Mouse (Mus musculus): ENCODE results near the gene Fam213a. TPM values are rescaled to one million over a fixed set of nuclear protein-coding genes. Genes with fewer than 3 reads are reported as not detected.

Fam213a gene
- polyA plus RNA-seq, 1 experiment from 2014 or later = 94.3 TPM

DNA sequence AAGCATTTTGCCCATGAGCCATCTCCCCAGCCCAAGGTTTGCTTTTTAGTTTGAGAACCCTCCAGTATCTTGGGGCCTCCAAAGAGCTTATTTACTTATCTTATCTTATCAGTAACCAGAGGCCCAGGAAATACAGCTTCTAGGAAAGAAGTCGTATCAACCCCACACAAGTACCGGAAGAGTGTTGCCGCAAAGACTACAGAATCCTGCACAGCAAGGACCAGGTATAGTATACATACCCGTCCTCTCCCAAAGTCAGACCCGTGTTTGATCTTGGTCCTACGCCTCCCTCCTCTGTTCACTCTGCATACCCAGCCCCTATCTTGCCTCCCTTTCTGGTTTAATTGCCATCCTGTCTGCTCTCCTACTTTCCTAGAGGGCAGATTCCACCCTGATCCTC is 21.1 kb downstream of the Fam213a start:
- H3K27me3 ChIP-seq (ENCODE audit: control insufficient read depth, insufficient read depth, low read length) = no peaks in the 10 kb centered on the region
- H3K27ac ChIP-seq = no peak overlapping the region
- no peak for ATAC-seq (ENCODE audit: low FRiP score)
- H3K9ac ChIP-seq = no peak overlapping the region
- H3K4me2 ChIP-seq (replicated peaks) = no peak overlapping the region
- H3K9me3 ChIP-seq (ENCODE audit: control insufficient read depth, low read length) = no peaks in the 10 kb centered on the region
- no peak overlapping the region for H3K4me3 ChIP-seq (replicated peaks; ENCODE audit: low read length)
- WGBS = 90% methylated on average over 6 of the region's 6 CpGs
- H3K4me1 ChIP-seq (replicated peaks; ENCODE audit: control insufficient read depth, insufficient read depth, low read length) = no peaks in the 10 kb centered on the region
- no peak for DNase-seq (ENCODE audit: low spot score)
- H3K36me3 ChIP-seq (replicated peaks; ENCODE audit: control insufficient read depth, insufficient read depth) = peaks cover 35% of the 10 kb centered on the region

GRCm38 (mm10) chr14:40988780-40989179 is 24.8 kb downstream of the Fam213a start:
- no peak overlapping the region for H3K4me2 ChIP-seq (replicated peaks)
- DNase-seq (ENCODE audit: low spot score) (no peak), ATAC-seq (ENCODE audit: low FRiP score) (no peak)
- H3K4me3 ChIP-seq (replicated peaks; ENCODE audit: low read length) = no peak overlapping the region
- H3K27me3 ChIP-seq (ENCODE audit: control insufficient read depth, insufficient read depth, low read length) = no peaks in the 10 kb centered on the region
- H3K27ac ChIP-seq = no peak overlapping the region
- no peaks in the 10 kb centered on the region for H3K9me3 ChIP-seq (ENCODE audit: control insufficient read depth, low read length)
- H3K4me1 ChIP-seq (replicated peaks; ENCODE audit: control insufficient read depth, insufficient read depth, low read length) = no peaks in the 10 kb centered on the region
- WGBS = 91% methylated on average over 5 of the region's 5 CpGs
- peaks cover 13% of the 10 kb centered on the region; the same call in 1 of the 2 replicates for H3K36me3 ChIP-seq (replicated peaks; ENCODE audit: control insufficient read depth, insufficient read depth)
- H3K9ac ChIP-seq = no peak overlapping the region

GRCm38 (mm10) chr14:40987184-40987583 is 26.4 kb downstream of the Fam213a start:
- Histone ChIP-seq H3K27me3 (ENCODE audit: control insufficient read depth, insufficient read depth, low read length) (no peaks in the 10 kb centered on the region), H3K36me3 (replicated peaks; ENCODE audit: control insufficient read depth, insufficient read depth) (peaks cover under 1% of the 10 kb centered on the region; the same call in 1 of the 2 replicates), H3K4me2 (replicated peaks) (no peak overlapping the region), H3K4me3 (replicated peaks; ENCODE audit: low read length) (no peak overlapping the region), H3K9me3 (ENCODE audit: control insufficient read depth, low read length) (no peaks in the 10 kb centered on the region), H3K4me1 (replicated peaks; ENCODE audit: control insufficient read depth, insufficient read depth, low read length) (no peaks in the 10 kb centered on the region), H3K27ac (no peak overlapping the region), H3K9ac (no peak overlapping the region)
- DNase-seq (ENCODE audit: low spot score) (no peak), ATAC-seq (ENCODE audit: low FRiP score) (no peak)
- WGBS = 82% methylated on average over 2 of the region's 2 CpGs

GRCm38 (mm10) chr14:40985635-40986034 is 28.0 kb downstream of the Fam213a start:
- WGBS = 85% methylated on average over 4 of the region's 4 CpGs
- no peaks in the 10 kb centered on the region for H3K4me1 ChIP-seq (replicated peaks; ENCODE audit: control insufficient read depth, insufficient read depth, low read length)
- H3K4me3 ChIP-seq (replicated peaks; ENCODE audit: low read length) = no peak overlapping the region
- ATAC-seq (ENCODE audit: low FRiP score) (no peak), DNase-seq (ENCODE audit: low spot score) (no peak)
- H3K9me3 ChIP-seq (ENCODE audit: control insufficient read depth, low read length) = no peaks in the 10 kb centered on the region
- no peak overlapping the region for H3K4me2 ChIP-seq (replicated peaks)
- H3K9ac ChIP-seq = no peak overlapping the region
- H3K27me3 ChIP-seq (ENCODE audit: control insufficient read depth, insufficient read depth, low read length) = no peaks in the 10 kb centered on the region
- no peak overlapping the region for H3K27ac ChIP-seq
- H3K36me3 ChIP-seq (replicated peaks; ENCODE audit: control insufficient read depth, insufficient read depth) = no peaks in the 10 kb centered on the region

GRCm38 (mm10) chr14:40979723-40980122 is 33.9 kb downstream of the Fam213a start:
- H3K36me3 ChIP-seq (replicated peaks; ENCODE audit: control insufficient read depth, insufficient read depth) = no peaks in the 10 kb centered on the region
- H3K27ac ChIP-seq = no peak overlapping the region
- no peak overlapping the region for H3K4me3 ChIP-seq (replicated peaks; ENCODE audit: low read length)
- no peak overlapping the region for H3K4me2 ChIP-seq (replicated peaks)
- no peaks in the 10 kb centered on the region for H3K4me1 ChIP-seq (replicated peaks; ENCODE audit: control insufficient read depth, insufficient read depth, low read length)
- no peak overlapping the region for H3K9ac ChIP-seq
- ATAC-seq (ENCODE audit: low FRiP score) (no peak), DNase-seq (ENCODE audit: low spot score) (no peak)
- H3K27me3 ChIP-seq (ENCODE audit: control insufficient read depth, insufficient read depth, low read length) = no peaks in the 10 kb centered on the region
- H3K9me3 ChIP-seq (ENCODE audit: control insufficient read depth, low read length) = no peaks in the 10 kb centered on the region
- WGBS = 80% methylated on average over 1 of the region's 1 CpGs

DNA sequence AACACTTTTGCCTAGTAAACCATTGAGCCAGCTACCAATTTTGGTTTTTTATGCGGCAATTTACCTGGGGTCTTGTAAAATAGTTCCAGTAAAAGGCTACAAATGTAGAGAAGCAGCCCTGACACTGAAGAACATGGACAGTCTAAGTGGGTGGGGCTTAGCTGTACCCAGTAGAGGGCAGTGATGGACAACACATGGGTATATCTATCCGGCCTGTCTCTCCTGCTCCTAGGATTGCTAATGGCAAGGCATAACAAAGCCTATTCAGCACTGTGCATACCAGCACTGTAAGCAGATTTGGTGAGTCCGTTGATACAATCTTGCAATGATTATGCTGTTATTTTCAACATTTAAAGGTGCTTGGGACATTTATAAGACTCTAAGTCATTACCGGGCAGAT is 34.6 kb downstream of the Fam213a start:
- Histone ChIP-seq H3K9ac (no peak overlapping the region), H3K4me1 (replicated peaks; ENCODE audit: control insufficient read depth, insufficient read depth, low read length) (no peaks in the 10 kb centered on the region), H3K9me3 (ENCODE audit: control insufficient read depth, low read length) (no peaks in the 10 kb centered on the region), H3K4me2 (replicated peaks) (no peak overlapping the region), H3K4me3 (replicated peaks; ENCODE audit: low read length) (no peak overlapping the region), H3K27ac (no peak overlapping the region), H3K27me3 (ENCODE audit: control insufficient read depth, insufficient read depth, low read length) (no peaks in the 10 kb centered on the region), H3K36me3 (replicated peaks; ENCODE audit: control insufficient read depth, insufficient read depth) (no peaks in the 10 kb centered on the region)
- 48% methylated on average over 4 of the region's 4 CpGs for WGBS
- DNase-seq (ENCODE audit: low spot score) (peak; percentile 51), ATAC-seq (ENCODE audit: low FRiP score) (peak; percentile 74; the same call in 1 of the 2 replicates)

DNA sequence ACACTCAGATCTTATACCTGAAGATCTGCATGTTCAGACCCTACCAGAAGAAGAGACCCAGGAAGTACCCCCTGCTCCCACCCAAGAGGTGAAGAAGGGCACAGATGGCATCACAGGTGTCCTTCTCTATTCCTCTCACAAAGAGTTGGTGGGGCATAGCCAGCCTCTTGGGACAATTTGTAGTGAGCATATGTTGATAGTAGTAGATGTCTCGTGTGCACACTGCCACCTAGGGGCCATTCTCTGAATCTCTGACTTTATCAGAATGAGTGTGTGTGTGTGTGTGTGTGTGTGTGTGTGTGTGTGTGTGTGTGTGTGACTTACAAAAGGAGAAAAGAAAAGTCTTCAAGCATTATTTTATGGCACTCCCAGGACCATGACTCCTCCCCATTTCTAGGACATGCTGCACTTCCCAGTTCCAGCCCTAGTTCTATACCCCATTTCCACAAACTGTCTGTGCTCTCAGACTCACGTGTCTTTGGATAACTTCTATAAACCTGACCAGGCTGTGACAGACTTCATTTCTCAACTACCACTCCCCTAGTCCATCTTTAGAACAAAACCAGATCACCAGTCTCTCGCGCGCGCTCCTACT is 38.4 kb downstream of the Fam213a start:
- no peaks in the 10 kb centered on the region for H3K36me3 ChIP-seq (replicated peaks; ENCODE audit: control insufficient read depth, insufficient read depth)
- no peaks in the 10 kb centered on the region for H3K27me3 ChIP-seq (ENCODE audit: control insufficient read depth, insufficient read depth, low read length)
- DNase-seq (ENCODE audit: low spot score) = peak; percentile 83
- no peak overlapping the region for H3K9ac ChIP-seq
- H3K4me2 ChIP-seq (replicated peaks) = no peak overlapping the region
- H3K4me3 ChIP-seq (replicated peaks; ENCODE audit: low read length) = no peak overlapping the region
- no peak overlapping the region for H3K27ac ChIP-seq
- 72% methylated on average over 6 of the region's 6 CpGs for WGBS
- no peaks in the 10 kb centered on the region for H3K4me1 ChIP-seq (replicated peaks; ENCODE audit: control insufficient read depth, insufficient read depth, low read length)
- H3K9me3 ChIP-seq (ENCODE audit: control insufficient read depth, low read length) = no peaks in the 10 kb centered on the region
- ATAC-seq (ENCODE audit: low FRiP score) = peak; percentile 75

GRCm38 (mm10) chr14:40968051-40968450 is 45.5 kb downstream of the Fam213a start:
- 83% methylated on average over 2 of the region's 2 CpGs for WGBS
- Histone ChIP-seq H3K27ac (no peak overlapping the region), H3K4me2 (replicated peaks) (peak overlapping the region; percentile 89), H3K4me3 (replicated peaks; ENCODE audit: low read length) (no peak overlapping the region; the same call in 1 of the 2 replicates), H3K9ac (no peak overlapping the region), H3K36me3 (replicated peaks; ENCODE audit: control insufficient read depth, insufficient read depth) (no peaks in the 10 kb centered on the region), H3K4me1 (replicated peaks; ENCODE audit: control insufficient read depth, insufficient read depth, low read length) (peaks cover 18% of the 10 kb centered on the region), H3K27me3 (ENCODE audit: control insufficient read depth, insufficient read depth, low read length) (no peaks in the 10 kb centered on the region), H3K9me3 (ENCODE audit: control insufficient read depth, low read length) (no peaks in the 10 kb centered on the region)
- DNase-seq (ENCODE audit: low spot score) (no peak), ATAC-seq (ENCODE audit: low FRiP score) (no peak)

DNA sequence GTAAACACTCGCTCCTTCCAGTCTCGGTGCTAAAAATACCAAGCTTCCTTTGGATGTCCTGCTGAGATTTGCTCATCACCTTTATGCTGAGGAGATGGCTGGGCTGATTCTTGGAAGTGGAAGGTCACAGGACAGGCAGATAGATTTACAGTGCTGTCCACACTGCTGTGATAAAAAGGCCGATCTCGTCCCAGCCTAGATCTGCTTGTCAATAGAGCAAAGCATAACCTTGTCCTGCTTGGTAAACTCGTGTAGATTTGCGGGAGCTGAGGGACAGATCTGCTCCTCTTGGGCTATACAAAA is 46.0 kb downstream of the Fam213a start:
- Histone ChIP-seq H3K4me1 (replicated peaks; ENCODE audit: control insufficient read depth, insufficient read depth, low read length) (peaks cover 22% of the 10 kb centered on the region), H3K27me3 (ENCODE audit: control insufficient read depth, insufficient read depth, low read length) (no peaks in the 10 kb centered on the region), H3K27ac (peak overlapping the region; percentile 77), H3K9ac (peak overlapping the region; percentile 53), H3K9me3 (ENCODE audit: control insufficient read depth, low read length) (no peaks in the 10 kb centered on the region), H3K36me3 (replicated peaks; ENCODE audit: control insufficient read depth, insufficient read depth) (no peaks in the 10 kb centered on the region), H3K4me3 (replicated peaks; ENCODE audit: low read length) (peak overlapping the region; percentile 93), H3K4me2 (replicated peaks) (peak overlapping the region; percentile 89)
- DNase-seq (ENCODE audit: low spot score) (no peak), ATAC-seq (ENCODE audit: low FRiP score) (0 out of 2 replicates have a peak, but pooled peaks have one; percentile 0)
- 3% methylated on average over 6 of the region's 6 CpGs for WGBS

All from hindbrain, embryonic 14.5 days (tissue).